Mouse (Mus musculus) cerebellum, adult 2 months (tissue): Measurements from ENCODE around the gene Cpa2.

Experiments used
- CTCF ChIP-seq: fragments of 200-500 bp; IDR thresholded peaks from 2 replicates; pipeline ENCODE4 v1.5.1; 2011; ENCODE audit warnings: low read depth, mild to moderate bottlenecking, control low read depth, low read length, moderate library complexity, borderline replicate concordance; ENCODE audit not compliant: insufficient read depth
- POLR2A ChIP-seq: fragments of 200-500 bp; IDR thresholded peaks from 2 replicates; pipeline ENCODE4 v1.6.1; 2011; ENCODE audit warnings: low read length, control low read depth, borderline replicate concordance; ENCODE audit not compliant: insufficient read depth

DNA sequence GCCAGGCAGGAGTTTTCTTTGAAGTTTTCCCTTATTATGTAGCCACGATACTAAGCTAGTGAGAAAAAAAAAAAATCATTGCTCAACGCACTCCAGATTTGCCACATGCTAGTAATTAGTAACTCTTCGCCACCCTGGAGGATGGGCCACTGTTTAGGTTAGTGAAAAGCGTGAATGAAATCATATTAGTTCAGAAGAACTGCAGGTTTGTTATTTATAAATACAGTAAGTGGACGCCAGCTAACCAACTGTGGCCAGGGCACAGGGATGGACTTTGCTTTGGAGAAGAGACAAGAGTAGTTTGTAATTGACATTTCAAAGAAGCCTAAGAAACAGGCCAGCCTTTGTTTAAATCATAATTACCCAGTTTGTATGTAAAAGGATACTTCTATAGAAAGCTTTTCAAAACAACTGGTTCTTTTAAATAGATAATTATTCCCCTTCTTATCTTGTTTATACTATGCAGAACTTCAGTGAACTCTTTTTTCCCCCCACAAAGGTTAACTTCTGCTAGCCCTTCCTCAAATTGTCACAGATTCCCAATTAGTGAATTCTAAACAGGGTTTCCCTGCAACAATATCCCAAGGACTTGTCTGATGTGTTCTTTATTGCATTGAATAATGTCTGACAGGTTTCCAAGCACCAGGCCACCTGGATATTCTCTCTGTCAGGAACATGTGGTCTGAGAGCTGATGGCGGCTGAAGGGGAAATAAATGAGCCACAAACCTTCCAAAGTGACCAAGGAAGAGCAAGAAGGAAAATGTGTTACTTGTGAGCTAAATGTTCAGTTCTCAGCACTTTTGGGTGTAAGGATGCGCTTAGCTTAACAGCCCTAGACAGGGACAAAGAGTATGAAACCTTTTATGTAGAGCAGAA is 15.7 kb upstream of the Cpa2 start:
- TF ChIP-seq POLR2A: no peak
- TF ChIP-seq CTCF: no peak
